Mouse (Mus musculus): Measurements from ENCODE around the gene Cmtr1.
A peak's percentile ranks its signal among the peaks of the same experiment; 100 is the strongest.
"Not testable (repeated sequence)": the region's sequence is repeated elsewhere in the genome, so short reads cannot be mapped to it uniquely, and the experiment has no call there.

Gene Cmtr1

GRCm38 (mm10) chr17:29702938-29703710, 42.7 kb downstream of the Cmtr1 start:
- DNase-seq (ENCODE audit: extremely low read depth, low read depth, low spot score) = no peak

DNA sequence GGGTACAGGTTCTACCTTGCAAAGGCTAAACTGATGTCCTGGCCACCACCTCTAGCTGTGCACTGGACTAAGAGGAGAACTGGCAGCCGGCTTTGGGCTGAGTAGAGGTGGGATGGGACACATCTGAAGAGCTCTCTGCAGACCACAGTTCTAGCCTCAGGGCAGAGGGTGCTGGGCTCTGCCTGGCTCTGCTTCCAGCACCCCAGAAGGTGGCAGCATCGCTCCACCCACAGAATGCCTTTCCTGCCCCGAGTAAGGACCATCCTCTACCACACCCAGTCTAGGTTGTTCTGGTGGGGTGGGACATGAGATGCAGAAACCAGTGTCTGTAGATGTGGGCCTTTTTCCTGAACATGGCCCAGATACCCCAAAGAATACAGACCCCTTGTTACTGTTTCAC, 44.4 kb downstream of the Cmtr1 start:
- no peak for DNase-seq (ENCODE audit: extremely low read depth, low read depth, low spot score)

DNA sequence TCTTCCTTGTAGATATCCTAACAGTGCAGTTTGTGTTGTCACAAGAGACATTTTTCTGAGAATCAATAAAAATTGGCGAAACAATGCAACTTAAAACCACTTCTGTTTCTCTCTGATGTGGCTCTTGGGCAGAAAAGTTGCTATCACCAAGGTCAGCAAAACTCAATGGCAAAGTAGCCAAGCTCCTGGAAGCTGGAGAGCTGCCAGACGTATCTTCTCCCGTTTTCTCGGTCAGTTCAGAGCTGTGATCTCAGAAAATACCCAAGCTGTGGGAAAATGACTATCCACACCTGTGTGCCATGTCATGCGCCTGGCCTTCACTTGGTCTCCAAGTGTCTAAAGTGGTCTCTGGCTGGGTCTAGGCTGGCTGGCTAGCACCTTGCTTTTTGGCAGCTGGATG, 45.5 kb downstream of the Cmtr1 start:
- no peak for DNase-seq (ENCODE audit: extremely low read depth, low read depth, low spot score)

- no peak for DNase-seq (ENCODE audit: extremely low read depth, low read depth, low spot score)
These were observed 46.7 kb downstream of the Cmtr1 start for GRCm38 (mm10) chr17:29706981-29707545.

DNA sequence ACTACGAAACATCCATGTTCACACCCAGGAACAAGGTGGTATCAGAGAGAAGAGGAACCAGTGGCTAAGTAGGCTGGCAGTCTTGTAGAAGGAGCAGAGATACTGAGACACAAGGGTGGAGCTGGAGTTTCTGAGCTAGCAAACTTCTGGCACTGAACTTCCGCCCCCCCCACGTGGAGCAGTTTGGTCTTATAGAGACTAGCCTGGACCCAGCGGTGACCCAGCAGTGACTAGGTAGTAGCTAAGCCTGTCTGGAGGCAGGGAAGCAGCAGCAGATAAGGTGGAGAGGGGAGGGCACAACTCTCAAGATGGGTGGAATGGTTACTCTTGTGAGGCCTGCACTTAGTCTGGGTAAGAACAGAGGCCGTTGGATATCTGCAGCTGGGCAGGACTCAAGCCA, 48.4 kb downstream of the Cmtr1 start:
- DNase-seq (ENCODE audit: extremely low read depth, low read depth, low spot score) = no peak

- no peak for DNase-seq (ENCODE audit: extremely low read depth, low read depth, low spot score)
These were observed 50.2 kb downstream of the Cmtr1 start for GRCm38 (mm10) chr17:29710562-29711044.

DNA sequence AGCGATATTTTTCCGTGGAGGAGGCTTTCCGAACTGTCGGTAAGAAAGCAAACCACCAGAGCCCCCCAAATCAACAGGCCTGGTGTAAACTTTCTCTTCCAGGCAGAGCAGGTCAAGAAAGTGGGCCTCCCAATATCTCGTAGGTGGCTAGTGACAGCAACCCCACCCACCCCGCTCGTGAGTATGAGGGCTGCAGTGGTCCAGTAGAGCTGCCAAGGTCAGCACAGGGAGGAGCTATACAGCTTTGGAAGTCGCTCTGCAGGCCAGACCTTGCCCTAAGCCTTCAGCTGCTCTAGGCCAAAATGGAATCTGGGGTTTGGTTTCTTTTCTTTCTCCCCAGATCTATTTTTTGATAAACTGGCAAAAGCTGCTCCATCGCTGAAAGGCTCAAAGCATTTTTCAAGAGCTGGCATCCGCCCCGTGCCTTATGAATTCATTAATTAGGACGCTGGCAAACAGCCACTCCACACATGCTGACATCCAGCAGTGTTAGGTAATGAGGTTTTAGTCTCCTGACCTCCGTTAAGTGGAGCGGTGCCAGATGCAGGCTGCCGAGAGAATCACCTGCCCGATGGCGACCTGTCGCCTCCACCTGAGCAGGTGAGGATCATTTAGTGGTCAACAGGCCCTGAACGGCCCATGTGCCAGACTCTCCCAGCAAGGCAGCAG, 50.8 kb downstream of the Cmtr1 start:
- peak; percentile 37 for DNase-seq (ENCODE audit: extremely low read depth, low read depth, low spot score)

DNA sequence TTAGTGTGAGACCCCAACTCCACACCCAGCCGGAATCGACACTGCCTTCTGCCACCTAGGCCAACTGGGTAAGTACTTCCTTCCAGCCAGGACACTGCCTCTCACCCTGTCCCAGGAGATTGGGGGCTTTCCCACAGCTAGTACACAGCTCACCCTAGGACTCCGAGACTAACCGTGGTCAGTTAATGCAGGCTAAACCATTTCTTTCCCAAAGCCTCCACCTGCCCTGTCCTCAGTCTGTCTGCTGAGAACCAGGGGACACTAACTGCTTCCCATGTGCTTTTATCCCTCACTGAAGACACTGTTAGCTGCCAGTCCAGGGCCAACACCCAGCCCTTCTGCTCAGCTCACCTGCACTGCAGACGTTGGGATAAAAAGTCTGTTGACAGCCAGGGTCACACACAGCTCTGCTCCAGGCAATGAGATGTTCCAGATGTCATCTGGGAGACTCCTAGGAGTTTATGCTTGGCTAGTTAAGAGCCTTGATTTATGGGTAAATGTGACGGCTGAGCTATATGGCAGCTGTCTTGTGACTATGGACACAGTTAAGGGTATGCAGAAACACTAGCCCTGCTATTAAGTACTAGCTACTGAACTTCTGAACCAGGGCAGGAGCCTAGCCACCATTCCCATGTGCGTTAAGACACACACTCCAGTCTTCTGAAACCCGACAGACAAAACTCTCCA, 51.5 kb downstream of the Cmtr1 start:
- no peak for DNase-seq (ENCODE audit: extremely low read depth, low read depth, low spot score)

DNA sequence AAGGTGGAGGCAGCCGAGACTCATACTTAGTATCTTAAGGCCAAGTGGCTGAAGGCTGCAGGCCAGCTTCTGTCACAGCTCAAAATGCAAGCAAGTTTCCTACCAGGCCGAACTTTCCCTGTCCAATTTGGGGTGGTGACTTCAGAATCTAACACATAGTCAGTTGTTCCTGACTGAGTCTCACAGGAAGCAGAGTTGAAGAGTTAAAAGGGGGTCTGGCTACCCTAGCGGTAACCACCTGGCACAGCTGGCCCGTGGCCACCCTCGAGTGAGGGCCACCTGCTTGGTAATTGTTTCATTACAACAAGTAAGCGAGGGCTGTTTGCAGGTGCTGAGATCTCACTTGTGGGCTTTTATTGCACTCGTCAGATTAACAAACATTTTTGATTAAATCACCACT, 52.2 kb downstream of the Cmtr1 start:
- DNase-seq (ENCODE audit: extremely low read depth, low read depth, low spot score) = no peak

DNA sequence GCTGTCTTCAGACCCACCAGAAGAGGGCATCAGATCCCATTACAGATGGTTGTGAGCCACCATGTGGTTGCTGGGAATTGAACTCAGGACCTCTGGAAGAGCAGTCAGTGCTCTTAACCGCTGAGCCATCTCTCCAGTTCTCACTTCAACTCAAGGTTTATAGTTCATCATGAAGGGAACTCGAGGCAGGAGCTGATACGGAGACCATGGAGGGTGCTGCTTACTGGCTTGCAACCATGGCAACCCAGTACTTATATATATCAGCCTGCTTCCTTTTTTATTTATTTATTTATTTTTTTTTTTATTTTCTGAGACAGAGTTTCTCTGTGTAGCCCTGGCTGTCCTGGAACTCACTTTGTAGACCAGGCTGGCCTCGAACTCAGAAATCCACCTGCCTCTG, 53.3 kb downstream of the Cmtr1 start:
- not testable (repeated sequence) for DNase-seq (ENCODE audit: extremely low read depth, low read depth, low spot score)

DNA sequence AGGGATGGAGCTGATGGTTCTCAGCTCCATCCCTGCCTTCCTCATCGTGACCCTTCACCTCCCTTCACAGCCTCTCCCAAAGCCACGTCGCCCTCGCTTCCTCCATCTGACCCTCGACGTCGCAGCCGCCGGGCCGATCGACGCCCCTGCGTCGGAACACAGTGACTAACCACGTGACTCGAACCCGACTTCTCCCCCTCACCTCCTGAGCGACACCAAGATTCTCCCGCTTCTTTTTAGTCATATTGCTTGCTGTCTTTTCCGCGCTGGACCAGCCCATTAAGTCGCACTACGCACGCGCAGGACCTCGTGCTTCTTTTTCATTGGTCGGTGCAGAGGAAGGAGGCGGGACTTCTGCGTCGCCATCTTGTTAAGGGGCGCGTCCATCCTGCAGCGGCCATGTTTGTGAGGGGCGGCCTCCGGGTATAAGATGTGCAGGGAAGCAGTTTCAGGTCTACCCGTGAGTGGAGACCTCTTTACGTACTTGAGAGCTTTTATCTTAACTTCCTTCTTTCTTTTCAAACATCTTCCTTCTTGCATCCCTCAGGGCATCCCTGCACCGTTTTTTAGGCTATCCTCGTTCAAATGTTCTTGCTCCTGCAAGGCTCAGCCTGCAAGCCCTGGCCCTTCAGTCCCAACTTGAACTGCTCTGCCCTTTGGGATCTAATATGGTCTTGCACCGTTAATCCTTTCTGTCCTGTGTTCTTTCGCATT, 56.5 kb downstream of the Cmtr1 start, which contains the start of gene Ccdc167:
Gene Ccdc167 (minus strand): TSS at position 313 of the 714 bp plus-strand sequence.
- DNase-seq (ENCODE audit: extremely low read depth, low read depth, low spot score) = peak; percentile 36

DNA sequence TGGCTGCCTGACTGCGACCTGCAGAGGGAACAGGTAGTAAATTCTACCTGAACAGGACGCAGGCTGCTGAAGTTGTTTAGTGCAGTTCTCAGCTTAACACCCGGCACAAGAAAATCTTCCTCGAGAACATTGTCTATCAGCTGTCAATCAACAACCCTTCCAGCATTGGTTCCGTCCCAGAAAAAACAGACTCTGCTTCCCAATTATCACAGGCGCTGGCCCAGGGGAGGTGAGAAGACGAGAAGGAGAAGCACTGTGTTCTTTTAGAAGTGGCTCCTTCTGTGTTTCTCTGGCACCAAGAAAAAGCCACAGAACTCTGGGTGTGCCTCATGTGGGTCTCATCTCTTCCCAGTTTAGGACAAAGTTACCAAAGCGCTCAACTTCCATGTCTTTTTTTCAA, 58.3 kb downstream of the Cmtr1 start:
- peak; percentile 37 for DNase-seq (ENCODE audit: extremely low read depth, low read depth, low spot score)

GRCm38 (mm10) chr17:29719628-29720575, 59.5 kb downstream of the Cmtr1 start:
- DNase-seq (ENCODE audit: extremely low read depth, low read depth, low spot score) = no peak

- no peak for DNase-seq (ENCODE audit: extremely low read depth, low read depth, low spot score)
These were observed 60.5 kb downstream of the Cmtr1 start for GRCm38 (mm10) chr17:29720755-29721365.

- DNase-seq (ENCODE audit: extremely low read depth, low read depth, low spot score) = peak; percentile 59
These were observed 64.2 kb downstream of the Cmtr1 start for GRCm38 (mm10) chr17:29724610-29725009.

DNA sequence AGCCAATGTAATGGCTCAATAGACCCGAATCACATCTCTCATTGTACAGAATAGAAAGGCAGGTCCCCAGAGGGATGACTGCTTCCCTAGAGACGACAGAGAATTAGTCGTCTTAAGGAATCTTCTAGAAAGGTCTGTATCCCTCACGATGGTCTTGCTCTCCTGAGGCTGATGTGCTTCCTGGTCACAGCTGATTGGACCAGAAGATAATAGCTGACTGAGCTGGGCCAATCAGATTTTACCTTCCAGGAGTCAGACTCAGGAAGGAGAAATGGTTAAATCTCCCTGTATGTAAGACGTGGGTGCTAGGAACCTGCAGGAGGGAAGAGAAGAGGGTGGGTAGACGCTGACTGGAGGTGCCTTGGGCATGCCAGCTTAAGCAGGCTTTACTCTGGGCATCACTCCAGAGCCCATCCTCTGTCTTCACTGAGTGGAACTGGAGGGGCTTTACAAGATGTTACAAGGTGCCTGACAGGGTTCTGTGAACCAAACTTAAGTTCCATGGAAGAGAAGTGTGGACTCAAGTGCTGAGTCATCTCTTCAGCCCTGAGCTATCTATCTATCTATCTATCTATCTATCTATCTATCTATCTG, 64.7 kb downstream of the Cmtr1 start:
- no peak for DNase-seq (ENCODE audit: extremely low read depth, low read depth, low spot score)

GRCm38 (mm10) chr17:29728082-29728481, 67.7 kb downstream of the Cmtr1 start:
- DNase-seq (ENCODE audit: extremely low read depth, low read depth, low spot score) = no peak

DNA sequence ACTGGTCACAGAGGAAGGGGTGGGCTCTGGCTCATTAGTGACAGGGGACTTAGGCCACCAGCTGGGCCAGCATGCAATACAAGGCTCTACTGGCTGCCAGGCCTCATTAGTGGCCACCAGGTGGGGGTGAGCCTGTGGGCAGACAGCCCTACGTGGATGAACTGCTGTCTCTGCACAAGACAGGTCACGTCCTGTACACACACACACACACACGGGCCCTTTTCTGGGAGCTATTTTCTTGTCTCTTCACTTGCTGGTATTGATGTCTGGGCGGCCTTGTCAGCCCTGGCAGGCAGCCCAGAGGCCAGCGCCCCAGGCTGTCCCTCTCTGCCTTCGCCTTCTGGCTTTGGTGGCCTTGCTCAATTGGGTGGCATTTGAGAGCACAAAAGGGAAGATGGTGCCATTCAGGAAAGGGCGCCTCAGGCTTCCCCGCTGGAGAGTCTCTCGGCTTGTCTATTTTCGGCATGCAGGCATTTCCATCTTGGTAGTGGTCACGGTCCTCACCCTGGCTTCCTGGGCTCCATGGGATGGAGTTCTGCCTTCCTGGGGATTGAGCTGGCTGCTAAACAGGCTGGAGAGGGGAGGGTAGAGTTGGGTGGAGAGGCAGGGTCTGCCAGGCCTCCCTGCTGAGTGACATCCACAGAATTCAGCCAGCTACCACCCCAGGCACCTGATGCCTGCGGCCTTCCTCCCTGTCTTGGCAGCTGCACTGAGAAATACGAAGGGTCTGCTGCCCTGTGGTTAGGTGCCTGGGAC, 70.3 kb downstream of the Cmtr1 start:
- DNase-seq (ENCODE audit: extremely low read depth, low read depth, low spot score) = no peak

Data from fat pad, adult 2 months (tissue).